Mouse (Mus musculus) B cell, adult 2 months (primary cell): ENCODE measurements around the gene Gm44973.
"Not testable (repeated sequence)": the region's sequence is repeated elsewhere in the genome, so short reads cannot be mapped to it uniquely, and the experiment has no call there.

Source experiments
- DNase-seq, 2 experiments: peaks; one replicate each; pipeline ENCODE4 v3.0.0; 2022

The Gm44973 gene

GRCm38 (mm10) chr7:5052931-5053343 is 37.6 kb downstream of the Gm44973 start:
- peak in 1 of 2 experiments; percentile 18 for DNase-seq

- DNase-seq: no peak
Measured at GRCm38 (mm10) chr7:5053456-5054179, 38.3 kb downstream of the Gm44973 start.

GRCm38 (mm10) chr7:5056651-5057263 is 41.5 kb downstream of the Gm44973 start:
- no peak for DNase-seq

GRCm38 (mm10) chr7:5057381-5057780 is 42.1 kb downstream of the Gm44973 start:
- DNase-seq: no peak

GRCm38 (mm10) chr7:5057804-5058203 is 42.5 kb downstream of the Gm44973 start:
- DNase-seq: peak; percentile 56 to 57

GRCm38 (mm10) chr7:5058631-5059030 is 43.3 kb downstream of the Gm44973 start:
- DNase-seq: no peak

GRCm38 (mm10) chr7:5059421-5059820 is 44.1 kb downstream of the Gm44973 start:
- DNase-seq: no peak

GRCm38 (mm10) chr7:5060239-5060731 is 45.0 kb downstream of the Gm44973 start:
- DNase-seq: peak; percentile 72 to 74

GRCm38 (mm10) chr7:5060944-5061773 is 45.9 kb downstream of the Gm44973 start:
- DNase-seq: peak; percentile 95

- peak; percentile 95 for DNase-seq
Measured at GRCm38 (mm10) chr7:5061774-5062359, 46.6 kb downstream of the Gm44973 start, which contains the start of gene U2af2. Gene U2af2, plus strand, starts transcription at chr7:5062143.

- peak; percentile 80 for DNase-seq
Measured at GRCm38 (mm10) chr7:5062360-5063001, 47.2 kb downstream of the Gm44973 start.

GRCm38 (mm10) chr7:5064886-5065285 is 49.6 kb downstream of the Gm44973 start:
- no peak for DNase-seq

GRCm38 (mm10) chr7:5073586-5073985 is 58.3 kb downstream of the Gm44973 start:
- no peak for DNase-seq

GRCm38 (mm10) chr7:5074984-5075383 is 59.7 kb downstream of the Gm44973 start:
- no peak for DNase-seq

- DNase-seq: no peak
Measured at GRCm38 (mm10) chr7:5076931-5077330, 61.6 kb downstream of the Gm44973 start.

- DNase-seq: not testable (repeated sequence)
Measured at GRCm38 (mm10) chr7:5079365-5080009, 64.2 kb downstream of the Gm44973 start.

- DNase-seq: peak; percentile 97
Measured at GRCm38 (mm10) chr7:5080010-5080751, 64.9 kb downstream of the Gm44973 start, which contains the start of gene Epn1. Gene Epn1, plus strand, starts transcription at chr7:5080235.

GRCm38 (mm10) chr7:5080815-5081214 is 65.5 kb downstream of the Gm44973 start:
- no peak for DNase-seq

GRCm38 (mm10) chr7:5081241-5081640 is 65.9 kb downstream of the Gm44973 start:
- no peak for DNase-seq

- no peak for DNase-seq
Measured at GRCm38 (mm10) chr7:5081939-5082338, 66.6 kb downstream of the Gm44973 start.
